Mouse (Mus musculus): ENCODE measurements around the gene A630089N07Rik. TPM values are rescaled to one million over a fixed set of nuclear protein-coding genes. Genes with fewer than 3 reads are reported as not detected.
"Not testable (repeated sequence)": the region's sequence is repeated elsewhere in the genome, so short reads cannot be mapped to it uniquely, and the experiment has no call there.

A630089N07Rik gene
- polyA plus RNA-seq, 1 experiment = 0.50 TPM

DNA sequence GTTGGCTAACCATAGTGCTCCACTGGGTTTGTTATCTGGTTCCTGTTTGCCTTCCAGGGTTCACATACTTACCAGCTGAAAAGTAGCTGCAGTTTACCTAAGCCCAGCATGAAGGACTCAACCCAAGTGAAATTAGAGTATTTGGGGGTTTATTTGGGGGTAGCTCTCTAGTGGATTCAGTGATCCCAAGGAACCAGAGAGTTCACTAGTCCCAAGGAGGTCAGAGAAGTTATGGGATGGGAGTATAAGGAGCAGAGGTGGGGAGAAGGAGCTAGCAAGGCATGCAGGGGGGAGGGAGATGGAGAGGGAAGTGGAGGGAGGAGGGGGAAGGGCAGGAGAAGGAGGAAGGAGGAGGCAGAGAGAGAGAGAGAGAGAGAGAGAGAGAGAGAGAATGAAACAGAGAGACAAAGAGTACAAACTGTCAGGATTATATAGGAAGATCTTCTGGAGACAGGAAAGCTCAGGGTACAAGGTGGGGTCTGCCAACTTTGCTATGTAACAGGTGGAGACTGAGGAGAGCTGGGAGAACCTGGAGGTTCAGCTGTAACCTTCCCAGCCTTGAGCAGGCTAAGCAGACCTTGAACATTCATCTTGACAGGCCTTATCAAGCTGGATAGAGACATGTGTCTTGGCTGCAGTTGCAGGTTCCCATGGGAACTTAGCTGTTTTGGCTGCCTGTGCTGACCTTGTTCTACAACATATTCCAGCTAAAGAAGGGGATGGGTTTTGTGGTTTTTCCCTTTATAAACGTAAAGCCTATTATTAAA lies 86.2 kb downstream of the A630089N07Rik start:
- Histone ChIP-seq H3K4me2 (ENCODE audit: low read depth) (peak overlapping the region; percentile 94), H3ac (ENCODE audit: control insufficient read depth, insufficient read length) (no peak overlapping the region), H3K36me3 (ENCODE audit: control insufficient read depth, insufficient read depth) (no peaks in the 10 kb centered on the region), H3K4me3 (peak overlapping the region; percentile 41), H3K79me2 (ENCODE audit: control insufficient read depth, insufficient read depth) (peaks cover 12% of the 10 kb centered on the region), H3K27me3 (ENCODE audit: control insufficient read depth, insufficient read depth, insufficient read length) (no peaks in the 10 kb centered on the region)
- TF ChIP-seq USF1 (IDR thresholded peaks at IDR 0.05; ENCODE audit: low read depth) (no peak), POLR2A (IDR thresholded peaks at IDR 0.05; ENCODE audit: insufficient read length, low read depth) (no peak), MYOG (IDR thresholded peaks at IDR 0.05; ENCODE audit: control insufficient read depth in 1 of 3, insufficient read depth in 1 of 3, insufficient read length in 2 of 3, low read depth in 2 of 3) (no peak), TCF3 (IDR thresholded peaks at IDR 0.05; ENCODE audit: insufficient read length, low read depth) (no peak), MYOD1 (IDR thresholded peaks at IDR 0.05; ENCODE audit: control insufficient read depth in 1 of 3, insufficient read length in 2 of 3, low read depth in 2 of 3) (no peak), MAX (IDR thresholded peaks at IDR 0.05; ENCODE audit: low read depth) (no peak), E2F4 (IDR thresholded peaks at IDR 0.05; ENCODE audit: insufficient read depth) (no peak), POLR2AphosphoS2 (IDR thresholded peaks at IDR 0.05; ENCODE audit: insufficient read length, low read depth) (no peak), TCF12 (IDR thresholded peaks at IDR 0.05; ENCODE audit: insufficient read depth, poor library complexity, severe bottlenecking) (no peak)

DNA sequence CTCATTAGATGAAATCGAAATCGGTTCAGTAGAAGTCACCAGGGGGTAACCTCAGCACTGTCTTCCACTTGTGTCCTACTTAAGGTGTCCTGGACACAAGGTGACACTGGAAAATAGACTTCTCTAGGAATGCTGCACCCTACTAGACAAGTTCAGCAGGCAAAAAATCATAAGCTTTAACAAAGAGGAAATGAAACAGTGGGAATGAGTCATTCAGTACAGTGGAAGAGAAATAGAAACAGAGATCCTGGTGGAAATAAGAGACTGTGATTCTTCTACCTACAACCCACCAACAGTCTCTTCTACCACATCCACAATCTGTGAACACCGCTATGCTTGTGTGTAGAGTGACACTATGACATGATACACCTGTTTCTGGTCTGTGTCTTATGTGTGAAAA lies 89.8 kb downstream of the A630089N07Rik start:
- H3K4me2 ChIP-seq (ENCODE audit: low read depth); H3K27me3 ChIP-seq (ENCODE audit: control insufficient read depth, insufficient read depth, insufficient read length); H3ac ChIP-seq (ENCODE audit: control insufficient read depth, insufficient read length); H3K36me3 ChIP-seq (ENCODE audit: control insufficient read depth, insufficient read depth); H3K79me2 ChIP-seq (ENCODE audit: control insufficient read depth, insufficient read depth); H3K4me3 ChIP-seq: not testable (repeated sequence)

DNA sequence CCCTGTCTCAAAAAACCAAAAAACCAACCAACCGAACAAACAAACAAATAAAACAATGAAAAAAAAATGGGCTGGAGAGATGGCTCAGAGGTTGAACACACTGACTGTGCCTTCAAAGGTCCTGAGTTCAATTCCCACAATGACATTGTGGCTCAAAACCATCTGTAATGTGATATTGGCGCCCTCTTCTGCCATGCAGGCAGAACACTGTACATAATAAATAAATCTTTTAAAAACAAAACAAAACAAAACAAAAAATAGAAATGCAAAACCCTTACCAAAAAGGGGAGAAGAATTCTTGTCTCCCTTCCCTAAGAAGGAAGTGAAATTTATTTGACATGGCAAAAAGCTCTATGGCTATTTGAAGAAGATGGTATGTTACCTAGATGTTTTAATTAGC lies 90.7 kb downstream of the A630089N07Rik start:
- no peaks in the 10 kb centered on the region for H3K27me3 ChIP-seq (ENCODE audit: control insufficient read depth, insufficient read depth, insufficient read length)
- no peak for TF ChIP-seq SRF (IDR thresholded peaks at IDR 0.05; ENCODE audit: control insufficient read depth, insufficient read length, low read depth)
- no peak for TF ChIP-seq TCF3 (IDR thresholded peaks at IDR 0.05; ENCODE audit: insufficient read length, low read depth)
- no peak for TF ChIP-seq POLR2A (IDR thresholded peaks at IDR 0.05; ENCODE audit: insufficient read length, low read depth)
- no peak for TF ChIP-seq USF1 (IDR thresholded peaks at IDR 0.05; ENCODE audit: low read depth)
- TF ChIP-seq MYOD1 (IDR thresholded peaks at IDR 0.05; ENCODE audit: control insufficient read depth in 1 of 3, insufficient read length in 2 of 3, low read depth in 2 of 3) = no peak
- no peak for TF ChIP-seq CEBPB (IDR thresholded peaks at IDR 0.05; ENCODE audit: insufficient read depth, poor library complexity, severe bottlenecking)
- no peak for TF ChIP-seq TCF12 (IDR thresholded peaks at IDR 0.05; ENCODE audit: insufficient read depth, poor library complexity, severe bottlenecking)
- no peak for TF ChIP-seq MAX (IDR thresholded peaks at IDR 0.05; ENCODE audit: low read depth)
- no peak for TF ChIP-seq REST (IDR thresholded peaks at IDR 0.05; ENCODE audit: insufficient read depth, insufficient read length)
- TF ChIP-seq E2F4 (IDR thresholded peaks at IDR 0.05; ENCODE audit: insufficient read depth) = no peak
- no peak for TF ChIP-seq POLR2AphosphoS2 (IDR thresholded peaks at IDR 0.05; ENCODE audit: insufficient read length, low read depth)
- no peak for TF ChIP-seq MYOG (IDR thresholded peaks at IDR 0.05; ENCODE audit: control insufficient read depth in 1 of 3, insufficient read depth in 1 of 3, insufficient read length in 2 of 3, low read depth in 2 of 3)
- no peak overlapping the region for H3K4me2 ChIP-seq (ENCODE audit: low read depth)
- no peak overlapping the region for H3ac ChIP-seq (ENCODE audit: control insufficient read depth, insufficient read length)
- H3K4me3 ChIP-seq = no peak overlapping the region
- no peaks in the 10 kb centered on the region for H3K36me3 ChIP-seq (ENCODE audit: control insufficient read depth, insufficient read depth)
- no peaks in the 10 kb centered on the region for H3K79me2 ChIP-seq (ENCODE audit: control insufficient read depth, insufficient read depth)

DNA sequence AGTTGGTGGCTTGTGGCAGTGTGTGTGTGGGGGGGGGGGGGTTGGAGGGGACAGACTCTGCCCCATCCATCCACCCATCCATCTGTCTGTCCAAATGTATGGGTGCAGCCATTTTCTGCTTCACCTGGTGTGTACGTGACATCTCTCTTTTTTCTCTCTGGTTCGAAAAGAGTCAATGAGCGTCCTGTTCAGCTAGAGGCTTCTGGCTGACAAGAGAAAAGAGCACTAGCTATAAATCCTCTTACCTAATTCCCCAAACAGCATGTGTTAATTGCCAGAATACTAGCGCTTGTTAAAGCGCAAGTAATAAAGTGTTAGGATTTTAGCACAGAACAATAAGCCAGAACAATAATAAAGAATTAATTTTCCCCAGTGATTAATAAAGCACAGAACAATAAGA lies 97.7 kb downstream of the A630089N07Rik start:
- Histone ChIP-seq H3ac (ENCODE audit: control insufficient read depth, insufficient read length) (no peak overlapping the region), H3K4me2 (ENCODE audit: low read depth) (no peak overlapping the region)
- TF ChIP-seq USF1 (IDR thresholded peaks at IDR 0.05; ENCODE audit: low read depth) = no peak
- TF ChIP-seq TCF3 (IDR thresholded peaks at IDR 0.05; ENCODE audit: insufficient read length, low read depth) = no peak
- no peak for TF ChIP-seq POLR2A (IDR thresholded peaks at IDR 0.05; ENCODE audit: insufficient read length, low read depth)
- TF ChIP-seq E2F4 (IDR thresholded peaks at IDR 0.05; ENCODE audit: insufficient read depth) = no peak
- no peak for TF ChIP-seq TCF12 (IDR thresholded peaks at IDR 0.05; ENCODE audit: insufficient read depth, poor library complexity, severe bottlenecking)
- no peak for TF ChIP-seq CEBPB (IDR thresholded peaks at IDR 0.05; ENCODE audit: insufficient read depth, poor library complexity, severe bottlenecking)
- TF ChIP-seq MAX (IDR thresholded peaks at IDR 0.05; ENCODE audit: low read depth) = no peak
- no peak for TF ChIP-seq POLR2AphosphoS2 (IDR thresholded peaks at IDR 0.05; ENCODE audit: insufficient read length, low read depth)
- no peak for TF ChIP-seq MYOD1 (IDR thresholded peaks at IDR 0.05; ENCODE audit: control insufficient read depth in 1 of 3, insufficient read length in 2 of 3, low read depth in 2 of 3)
- TF ChIP-seq SRF (IDR thresholded peaks at IDR 0.05; ENCODE audit: control insufficient read depth, insufficient read length, low read depth) = no peak
- no peak for TF ChIP-seq REST (IDR thresholded peaks at IDR 0.05; ENCODE audit: insufficient read depth, insufficient read length)
- no peak for TF ChIP-seq MYOG (IDR thresholded peaks at IDR 0.05; ENCODE audit: control insufficient read depth in 1 of 3, insufficient read depth in 1 of 3, insufficient read length in 2 of 3, low read depth in 2 of 3)

DNA sequence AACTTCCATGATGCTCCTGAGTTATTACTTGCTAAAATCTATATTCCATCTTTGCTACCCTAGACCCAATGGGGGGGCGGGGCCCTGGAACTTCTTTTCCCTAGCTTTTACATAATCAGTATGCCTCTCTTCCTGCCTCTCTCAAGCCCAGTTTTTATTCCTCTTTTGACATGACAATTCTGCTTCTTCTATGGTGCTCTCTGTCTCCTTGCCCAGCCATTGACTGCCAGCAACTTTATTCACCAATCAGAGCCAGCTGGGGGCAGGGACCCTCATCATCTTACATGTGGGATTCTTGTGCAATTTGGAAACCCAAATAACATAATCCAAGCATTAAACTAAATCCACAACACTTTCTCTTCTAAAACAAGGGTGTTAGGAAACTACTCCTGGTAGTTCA lies 100.9 kb downstream of the A630089N07Rik start:
- H3K36me3 ChIP-seq (ENCODE audit: control insufficient read depth, insufficient read depth) = no peaks in the 10 kb centered on the region
- no peak overlapping the region for H3K4me3 ChIP-seq
- H3ac ChIP-seq (ENCODE audit: control insufficient read depth, insufficient read length) = no peak overlapping the region
- no peak for TF ChIP-seq POLR2AphosphoS2 (IDR thresholded peaks at IDR 0.05; ENCODE audit: insufficient read length, low read depth)
- no peak for TF ChIP-seq MYOD1 (IDR thresholded peaks at IDR 0.05; ENCODE audit: control insufficient read depth in 1 of 3, insufficient read length in 2 of 3, low read depth in 2 of 3)
- TF ChIP-seq TCF12 (IDR thresholded peaks at IDR 0.05; ENCODE audit: insufficient read depth, poor library complexity, severe bottlenecking) = no peak
- TF ChIP-seq REST (IDR thresholded peaks at IDR 0.05; ENCODE audit: insufficient read depth, insufficient read length) = no peak
- no peak for TF ChIP-seq MYOG (IDR thresholded peaks at IDR 0.05; ENCODE audit: control insufficient read depth in 1 of 3, insufficient read depth in 1 of 3, insufficient read length in 2 of 3, low read depth in 2 of 3)
- TF ChIP-seq MAX (IDR thresholded peaks at IDR 0.05; ENCODE audit: low read depth) = no peak
- no peak for TF ChIP-seq USF1 (IDR thresholded peaks at IDR 0.05; ENCODE audit: low read depth)
- TF ChIP-seq TCF3 (IDR thresholded peaks at IDR 0.05; ENCODE audit: insufficient read length, low read depth) = no peak
- no peak for TF ChIP-seq POLR2A (IDR thresholded peaks at IDR 0.05; ENCODE audit: insufficient read length, low read depth)
- no peak for TF ChIP-seq CEBPB (IDR thresholded peaks at IDR 0.05; ENCODE audit: insufficient read depth, poor library complexity, severe bottlenecking)
- TF ChIP-seq E2F4 (IDR thresholded peaks at IDR 0.05; ENCODE audit: insufficient read depth) = no peak
- TF ChIP-seq SRF (IDR thresholded peaks at IDR 0.05; ENCODE audit: control insufficient read depth, insufficient read length, low read depth) = no peak
- no peaks in the 10 kb centered on the region for H3K27me3 ChIP-seq (ENCODE audit: control insufficient read depth, insufficient read depth, insufficient read length)
- no peak overlapping the region for H3K4me2 ChIP-seq (ENCODE audit: low read depth)
- no peaks in the 10 kb centered on the region for H3K79me2 ChIP-seq (ENCODE audit: control insufficient read depth, insufficient read depth)

More for the DNA sequence above, 97.7 kb downstream of the A630089N07Rik start:
- no peaks in the 10 kb centered on the region for H3K27me3 ChIP-seq (ENCODE audit: control insufficient read depth, insufficient read depth, insufficient read length)
- no peak overlapping the region for H3K4me3 ChIP-seq
- no peaks in the 10 kb centered on the region for H3K79me2 ChIP-seq (ENCODE audit: control insufficient read depth, insufficient read depth)
- H3K36me3 ChIP-seq (ENCODE audit: control insufficient read depth, insufficient read depth) = no peaks in the 10 kb centered on the region
